Mouse (Mus musculus) cerebellum, postnatal 36 days (tissue): ENCODE data around the gene Asb9.

ENCODE experiments used
- DNase-seq, 2 experiments: peaks; one replicate each; pipeline ENCODE4 v3.0.0; 2021 to 2022; ENCODE audit warnings: mixed read lengths in 2 of 2

Asb9 gene

GRCm38 (mm10) chrX:164505709-164506498 lies at the start of gene Asb9:
Gene Asb9, plus strand, starts transcription at chrX:164506327.
- DNase-seq, result no peak

DNA sequence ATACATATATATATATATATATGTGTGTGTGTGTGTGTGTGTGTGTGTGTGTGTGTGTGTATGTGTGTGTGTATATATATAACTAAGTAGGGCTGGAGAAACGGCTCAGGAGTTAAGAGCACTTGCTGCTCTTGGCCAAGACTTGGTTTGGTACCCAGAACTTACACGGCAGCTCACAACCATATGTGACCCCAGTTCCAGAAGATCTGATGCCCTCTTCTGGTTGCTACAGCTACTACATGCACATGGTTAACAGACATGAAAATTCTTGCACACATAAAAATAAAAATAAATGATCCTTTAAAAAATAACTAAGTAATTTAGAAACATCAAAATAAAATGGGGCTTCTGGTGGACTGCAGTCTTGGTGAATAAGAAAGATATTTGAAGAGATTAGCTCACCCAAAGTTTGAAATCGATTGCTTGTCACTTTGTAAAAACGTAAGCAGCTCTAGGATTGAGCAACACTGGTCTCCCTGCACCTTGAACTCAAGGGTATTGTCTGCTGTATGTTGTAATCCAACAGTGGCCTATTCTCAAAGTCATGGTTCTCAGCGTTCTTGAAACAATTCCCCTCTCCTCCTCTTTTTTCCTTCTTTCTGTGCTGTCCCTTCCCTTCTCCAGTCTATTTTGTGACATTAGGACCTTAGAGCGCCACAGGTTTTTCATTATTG lies 46.8 kb upstream of the Asb9 start:
- no peak for DNase-seq

DNA sequence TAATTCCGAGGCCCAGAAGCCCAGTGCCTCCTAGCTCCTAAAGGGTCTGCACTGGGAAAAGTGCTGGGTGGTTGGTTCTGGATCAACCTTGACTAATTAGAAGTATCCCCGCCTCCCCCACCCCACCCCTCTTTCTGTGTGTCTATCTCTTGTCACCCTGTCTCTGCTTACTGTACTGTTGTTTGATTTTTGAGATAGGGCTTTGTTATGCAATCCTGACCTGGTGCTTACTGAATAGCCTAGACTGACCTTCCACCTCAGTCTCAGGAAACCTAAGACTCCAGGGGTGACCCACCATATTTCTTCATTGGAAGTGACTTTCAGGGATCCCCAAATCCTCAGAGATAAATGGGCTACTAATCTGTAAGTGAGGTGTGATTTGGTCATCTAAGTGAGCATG lies 3.9 kb upstream of the Asb9 start:
- DNase-seq, result no peak

GRCm38 (mm10) chrX:164507068-164507467 lies 941 bp downstream of the Asb9 start:
- no peak for DNase-seq

DNA sequence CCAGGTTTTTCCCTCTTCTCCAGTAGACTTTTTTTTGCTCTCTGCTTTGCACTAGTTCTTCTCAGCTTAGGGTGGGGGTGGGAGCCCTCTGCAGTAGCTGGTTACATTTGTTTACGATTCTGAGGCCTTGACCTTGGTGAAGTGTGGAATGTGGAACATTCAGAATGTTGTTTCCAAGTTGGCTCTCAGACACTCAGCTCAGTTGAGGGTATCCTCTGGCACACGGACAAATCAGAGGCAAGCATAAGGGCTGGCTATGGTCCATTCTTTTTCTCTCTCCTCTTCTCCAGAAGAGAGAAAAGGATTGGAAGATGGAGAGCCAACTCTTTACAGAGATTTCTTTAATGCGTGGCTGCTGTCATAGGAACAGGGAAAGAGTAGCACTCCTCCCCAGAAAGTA lies 2.6 kb downstream of the Asb9 start:
- no peak for DNase-seq

- DNase-seq, result no peak
These were observed 16.0 kb downstream of the Asb9 start for GRCm38 (mm10) chrX:164522138-164522537.

GRCm38 (mm10) chrX:164526566-164526965 lies 20.4 kb downstream of the Asb9 start:
- no peak for DNase-seq

- no peak for DNase-seq
These were observed 35.5 kb downstream of the Asb9 start for GRCm38 (mm10) chrX:164541436-164542317.

GRCm38 (mm10) chrX:164570195-164570594 lies 64.1 kb downstream of the Asb9 start:
- DNase-seq, result no peak

DNA sequence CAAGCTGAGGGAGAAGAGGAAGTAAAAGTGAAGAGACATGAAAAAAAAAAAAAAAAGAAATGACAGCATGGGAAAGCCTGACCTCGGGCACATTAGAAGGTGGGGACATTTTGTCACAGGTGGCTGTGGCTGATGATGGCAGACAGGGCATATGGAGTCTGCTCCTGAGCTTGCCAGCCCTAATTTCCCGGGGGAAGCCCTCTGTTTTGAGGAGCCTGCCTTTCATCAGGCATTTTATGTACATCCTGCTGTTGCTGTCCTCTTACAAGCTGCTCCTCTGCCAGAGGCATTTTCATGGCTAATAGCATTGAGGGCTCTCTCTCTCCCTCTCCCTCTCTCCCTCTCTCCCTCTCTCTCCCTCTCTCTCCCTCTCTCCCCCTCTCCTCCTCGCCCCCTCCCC lies 70.8 kb downstream of the Asb9 start:
- DNase-seq, result no peak
